Mouse (Mus musculus) kidney, postnatal 0 days (tissue): ENCODE measurements around the gene Sh2b1. TPM values are rescaled to one million over a fixed set of nuclear protein-coding genes. Genes with fewer than 3 reads are reported as not detected.

Experiments
- ATAC-seq: fragments of 200-750 bp; cut with Nextera tagmentation; replicated peaks from 2 replicates; pipeline ENCODE4 v1.8.0; 2017; ENCODE audit warnings: low read depth, moderate number of reproducible peaks, moderate TSS enrichment, moderate library complexity; ENCODE audit not compliant: low FRiP score
- DNase-seq: peaks from one replicate; pipeline ENCODE4 v3.0.0-alpha.2; 2016; ENCODE audit warnings: low spot score
- H3K27ac ChIP-seq: fragments of 300-500 bp; sonication (generic); 2 replicates; pipeline ENCODE4 v1.5.1; 2014; ENCODE audit warnings: mild to moderate bottlenecking
- H3K27me3 ChIP-seq: fragments of 300-500 bp; sonication (generic); 2 replicates; pipeline ENCODE4 v1.6.1; 2014; ENCODE audit warnings: low read length, mixed read lengths; ENCODE audit not compliant: insufficient read depth
- H3K36me3 ChIP-seq: fragments of 300-500 bp; sonication (generic); 2 replicates; pipeline ENCODE4 v1.6.1; 2014; ENCODE audit warnings: low read length, mixed read lengths; ENCODE audit not compliant: insufficient read depth
- H3K4me1 ChIP-seq: fragments of 300-500 bp; sonication (generic); replicated peaks from 2 replicates; pipeline ENCODE4 v1.6.1; 2014; ENCODE audit warnings: antibody characterized with exemption, low read length, mixed read lengths; ENCODE audit not compliant: insufficient read depth
- H3K4me2 ChIP-seq: fragments of 300-500 bp; sonication (generic); 2 replicates; pipeline ENCODE4 v1.6.1; 2014; ENCODE audit warnings: mild to moderate bottlenecking, low read length, moderate library complexity, mixed read lengths
- H3K4me3 ChIP-seq: fragments of 300-500 bp; sonication (generic); replicated peaks from 2 replicates; pipeline ENCODE4 v1.5.1; 2014; ENCODE audit warnings: low read depth, low read length
- H3K9ac ChIP-seq: fragments of 300-500 bp; sonication (generic); 2 replicates; pipeline ENCODE4 v1.6.1; 2014; ENCODE audit warnings: low read depth, low read length
- H3K9me3 ChIP-seq: fragments of 300-500 bp; sonication (generic); replicated peaks from 2 replicates; pipeline ENCODE4 v1.6.1; 2016; ENCODE audit warnings: low read length, inconsistent platforms, mixed read lengths
- CTCF ChIP-seq: IDR thresholded peaks from 2 replicates; pipeline ENCODE4 v1.5.1; 2016; ENCODE audit warnings: antibody characterized with exemption, low read depth, mild to moderate bottlenecking, moderate library complexity
- WGBS: fragments of 180-500 bp; shearing (Covaris S2); extraction: QIAGEN DNeasy Blood & Tissue Kit; methylation state at CpG from one replicate; pipeline ENCODE4 v1.1.7; 2014; 5-methylcytosine and 5-hydroxymethylcytosine counted together
- polyA plus RNA-seq: library from polyadenylated mRNA; unstranded; fragments of >200 nt; fragmentation: Nextera tagmentation; extraction: Ambion mirVana; gene quantifications from 2 replicates; pipeline ENCODE4 v1.2.1, GENCODE M21; 2015

The Sh2b1 gene
- polyA plus RNA-seq, 1 experiment from 2014 or later: 44.8 TPM

- Histone ChIP-seq H3K9me3 (no peaks in the 10 kb centered on the region), H3K27ac (no peak overlapping the region), H3K4me3 (no peak overlapping the region), H3K27me3 (no peaks in the 10 kb centered on the region), H3K4me2 (no peak overlapping the region), H3K4me1 (no peaks in the 10 kb centered on the region; the same call in 1 of the 2 replicates), H3K36me3 (peaks cover 41% of the 10 kb centered on the region), H3K9ac (no peak overlapping the region)
- no peak for TF ChIP-seq CTCF
- 61% methylated on average over 9 of the region's 9 CpGs for WGBS
- ATAC-seq: no peak
- DNase-seq: no peak
Measured at GRCm38 (mm10) chr7:126466116-126466515, 9.1 kb downstream of the Sh2b1 start.

GRCm38 (mm10) chr7:126465246-126466030 is 9.8 kb downstream of the Sh2b1 start:
- Histone ChIP-seq H3K27ac (no peak overlapping the region), H3K36me3 (peaks cover 36% of the 10 kb centered on the region), H3K9ac (no peak overlapping the region), H3K4me2 (no peak overlapping the region), H3K4me1 (no peaks in the 10 kb centered on the region; the same call in 1 of the 2 replicates), H3K27me3 (no peaks in the 10 kb centered on the region), H3K4me3 (no peak overlapping the region), H3K9me3 (no peaks in the 10 kb centered on the region)
- WGBS: 33% methylated on average over 7 of the region's 7 CpGs
- DNase-seq (no peak), ATAC-seq (no peak)
- TF ChIP-seq CTCF: no peak

- ATAC-seq (no peak), DNase-seq (no peak)
- Histone ChIP-seq H3K4me3 (no peak overlapping the region), H3K27ac (no peak overlapping the region), H3K9me3 (no peaks in the 10 kb centered on the region), H3K4me1 (no peaks in the 10 kb centered on the region; the same call in 1 of the 2 replicates), H3K9ac (no peak overlapping the region), H3K36me3 (peaks cover 30% of the 10 kb centered on the region), H3K4me2 (no peak overlapping the region), H3K27me3 (no peaks in the 10 kb centered on the region)
- WGBS: 32% methylated on average over 5 of the region's 5 CpGs
- no peak for TF ChIP-seq CTCF
Measured at GRCm38 (mm10) chr7:126464836-126465235, 10.4 kb downstream of the Sh2b1 start.

GRCm38 (mm10) chr7:126464121-126464520 is 11.1 kb downstream of the Sh2b1 start:
- Histone ChIP-seq H3K9ac (no peak overlapping the region), H3K4me2 (no peak overlapping the region)
- DNase-seq: no peak

GRCm38 (mm10) chr7:126463547-126463946 is 11.7 kb downstream of the Sh2b1 start:
- Histone ChIP-seq H3K27me3 (no peaks in the 10 kb centered on the region), H3K9ac (no peak overlapping the region), H3K4me3 (no peak overlapping the region), H3K4me2 (no peak overlapping the region), H3K36me3 (peaks cover 17% of the 10 kb centered on the region), H3K9me3 (no peaks in the 10 kb centered on the region), H3K27ac (no peak overlapping the region), H3K4me1 (no peaks in the 10 kb centered on the region; the same call in 1 of the 2 replicates)
- no peak for DNase-seq
- no peak for ATAC-seq
- TF ChIP-seq CTCF: no peak
- WGBS: 52% methylated on average over 4 of the region's 4 CpGs

More at GRCm38 (mm10) chr7:126464121-126464520, 11.1 kb downstream of the Sh2b1 start:
- H3K27me3 ChIP-seq: no peaks in the 10 kb centered on the region
- 57% methylated on average over 4 of the region's 4 CpGs for WGBS
- TF ChIP-seq CTCF: no peak
- ATAC-seq: no peak
- H3K9me3 ChIP-seq: no peaks in the 10 kb centered on the region
- H3K27ac ChIP-seq: no peak overlapping the region
- no peak overlapping the region for H3K4me3 ChIP-seq
- no peaks in the 10 kb centered on the region; the same call in 1 of the 2 replicates for H3K4me1 ChIP-seq
- peaks cover 23% of the 10 kb centered on the region for H3K36me3 ChIP-seq

GRCm38 (mm10) chr7:126463004-126463403 is 12.2 kb downstream of the Sh2b1 start, which contains the start of gene Atp2a1:
TSS of gene Atp2a1 (minus strand) at chr7:126463108.
- H3K9ac ChIP-seq: no peak within 1 kb of the TSS

More at GRCm38 (mm10) chr7:126463004-126463403, 12.2 kb downstream of the Sh2b1 start, which contains the start of gene Atp2a1:
- no peak within 1 kb of the TSS for H3K4me2 ChIP-seq
- 45% methylated on average over 5 of the region's 5 CpGs for WGBS
- no peak for ATAC-seq
- no peak within 1 kb of the TSS for H3K27ac ChIP-seq
- no peak for DNase-seq
- H3K9me3 ChIP-seq: no peaks in the 10 kb centered on the region
- no peak within 1 kb of the TSS for H3K4me3 ChIP-seq
- peaks cover 12% of the 10 kb centered on the region for H3K36me3 ChIP-seq
- TF ChIP-seq CTCF: no peak
- H3K4me1 ChIP-seq: no peaks in the 10 kb centered on the region; the same call in 1 of the 2 replicates
- H3K27me3 ChIP-seq: no peaks in the 10 kb centered on the region
